Mouse (Mus musculus): ENCODE measurements around the gene Defb7.

The Defb7 gene

DNA sequence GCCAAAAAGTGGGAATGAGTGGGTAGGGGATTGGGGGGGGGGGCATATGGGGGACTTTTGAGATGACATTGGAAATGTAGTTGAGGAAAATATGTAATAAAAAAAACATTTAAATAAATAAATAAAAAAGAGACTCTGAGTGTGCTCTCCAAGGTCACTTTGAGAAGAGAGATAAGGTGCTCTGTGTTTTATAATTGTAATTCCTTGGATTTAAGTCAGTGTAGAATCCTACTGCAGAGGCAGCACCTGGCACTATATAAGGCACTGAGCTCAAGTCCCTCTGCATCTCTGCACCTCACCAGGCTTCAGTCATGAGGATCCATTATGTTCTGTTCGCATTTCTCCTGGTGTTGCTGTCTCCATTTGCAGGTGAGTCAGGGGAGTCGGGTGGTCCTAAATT, at the start of gene Defb7:
Gene Defb7 (plus strand): TSS at position 301 of the 400 bp plus-strand sequence.
- DNase-seq = no peak

DNA sequence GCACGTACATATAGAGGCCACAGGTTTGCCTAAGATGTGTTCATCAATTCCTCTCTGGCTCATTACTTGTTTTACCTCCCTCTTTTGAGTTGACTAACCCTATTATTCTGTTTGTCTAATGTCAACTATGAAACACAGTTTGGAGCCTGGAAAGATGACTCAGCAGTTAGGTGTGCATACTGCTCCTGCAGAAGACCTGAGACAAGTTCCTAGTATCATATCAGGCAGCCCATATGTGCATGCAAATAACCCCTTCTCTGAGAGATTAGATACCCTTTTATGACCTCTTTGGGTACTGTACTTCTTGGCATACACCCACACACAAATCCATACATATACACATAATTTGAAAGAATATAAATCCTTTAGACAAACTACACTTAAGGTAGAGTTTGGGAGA, 48.5 kb upstream of the Defb7 start:
- DNase-seq = no peak

DNA sequence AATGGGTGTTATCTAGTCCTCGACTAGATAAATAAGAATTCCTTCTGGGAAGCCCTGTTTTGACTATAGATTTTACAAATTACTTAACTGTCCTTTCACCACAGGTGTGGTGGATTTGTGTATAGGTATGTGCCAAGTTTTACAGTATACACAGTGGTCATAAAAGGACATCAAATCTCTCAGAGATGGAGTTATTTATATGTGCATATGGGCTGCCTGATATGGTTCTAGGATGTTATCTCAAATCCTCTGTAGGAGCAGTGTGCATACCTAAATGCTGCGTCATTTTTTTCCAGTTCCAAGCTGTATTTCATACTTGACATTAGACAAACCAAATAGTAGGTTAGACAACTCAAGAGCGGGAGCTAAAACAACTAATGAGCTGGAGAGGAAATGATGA, 33.5 kb upstream of the Defb7 start:
- no peak for DNase-seq

DNA sequence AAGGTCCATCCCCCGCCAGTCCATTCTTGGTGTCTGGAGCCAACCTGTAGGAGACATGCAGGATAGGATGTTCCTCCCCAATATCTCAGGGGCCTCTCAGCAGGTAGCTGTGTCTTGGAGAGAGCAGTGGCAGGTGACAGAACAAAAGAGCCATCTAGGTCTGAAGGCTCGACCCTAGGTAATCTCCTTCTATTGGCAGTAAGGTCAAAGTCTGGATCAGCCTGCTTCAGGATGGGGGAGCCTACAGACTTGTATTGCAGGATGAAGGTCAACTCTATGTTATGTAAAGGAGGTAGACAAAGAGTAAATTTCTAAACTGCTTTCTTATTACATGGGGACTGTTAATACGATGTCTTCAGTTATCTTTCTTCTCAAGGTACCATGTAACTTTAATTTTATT, 25.9 kb upstream of the Defb7 start:
- no peak for DNase-seq

DNA sequence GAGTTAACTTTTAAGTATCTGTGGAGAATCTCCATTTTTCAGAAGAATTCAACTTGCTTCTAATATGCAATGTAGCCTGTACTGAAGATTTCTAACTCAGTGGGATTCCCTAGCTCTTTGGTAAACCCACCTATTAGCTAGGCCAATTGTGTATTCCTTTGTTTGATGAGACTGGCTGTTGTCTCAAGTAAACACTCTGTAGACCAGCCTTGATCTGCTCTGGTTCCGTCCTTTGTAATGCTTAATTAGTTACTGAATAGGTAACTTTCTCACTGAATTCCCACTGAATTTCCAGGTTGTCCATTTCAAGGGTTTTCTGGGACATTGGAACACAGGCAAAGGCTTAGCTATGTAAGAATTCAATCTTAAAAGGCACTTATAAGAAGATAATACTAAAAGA, 5.6 kb downstream of the Defb7 start:
- no peak for DNase-seq

DNA sequence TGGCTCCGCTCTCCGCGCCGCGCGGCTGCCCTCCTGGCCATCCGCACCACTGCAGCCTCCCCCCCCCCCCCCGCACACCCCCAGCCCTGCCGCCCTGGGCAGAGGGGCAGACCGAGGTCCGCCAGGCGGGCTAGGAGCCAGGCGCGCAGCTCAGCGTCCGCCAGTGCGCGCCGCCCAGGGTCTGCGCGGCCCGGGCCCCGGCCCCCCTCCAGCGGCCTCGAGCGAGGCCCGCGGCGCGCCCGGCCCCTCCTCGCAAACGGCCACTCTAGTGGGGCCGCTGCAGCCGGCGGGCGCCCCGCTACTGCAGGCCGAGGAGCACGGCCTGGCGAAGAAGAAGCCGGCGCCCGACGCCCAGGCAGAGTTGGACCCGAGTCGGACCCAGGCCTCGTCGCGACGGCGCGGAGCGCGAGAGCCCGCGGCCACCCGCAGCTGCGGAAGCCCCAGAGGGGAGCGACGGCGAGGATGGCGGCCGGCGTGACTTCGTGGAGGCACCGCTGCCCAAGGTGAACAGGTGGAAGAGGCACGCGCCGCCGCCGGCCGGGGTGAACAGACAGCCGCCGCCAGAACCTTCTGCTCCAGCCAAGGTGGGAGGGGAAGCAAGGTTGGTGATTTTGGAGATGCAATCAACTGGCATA, 40.4 kb downstream of the Defb7 start:
- peak; percentile 22 for DNase-seq

DNA sequence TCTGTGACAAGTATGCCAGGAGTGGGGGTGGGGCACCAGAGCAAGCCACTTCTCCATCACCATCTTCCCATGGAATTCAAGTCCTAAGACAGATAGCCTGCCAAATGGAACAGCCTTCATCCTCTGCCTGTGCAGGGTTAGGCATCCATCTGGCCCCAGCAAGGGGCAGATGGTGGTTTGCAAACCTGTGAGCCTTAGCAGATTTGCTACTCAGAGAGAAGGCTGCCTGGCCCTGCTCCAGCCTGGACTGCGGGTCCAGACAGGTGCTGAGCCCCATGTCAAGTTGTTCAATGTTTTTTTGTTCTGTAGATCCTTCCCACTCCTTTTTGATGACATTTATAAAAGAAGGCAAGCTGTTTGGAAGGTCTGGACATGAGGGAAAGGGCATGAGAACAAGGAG, 45.5 kb downstream of the Defb7 start:
- DNase-seq = peak; percentile 78
